Mouse (Mus musculus) testis, postnatal 14 days (tissue): ENCODE measurements at regions not wholly inside any gene's neighbourhood (a gene's known extent, or its start where the extent isn't known, plus 50 kb on each side); places are given as distances from the start of the nearest gene placed in this dataset.

ENCODE experiments used
- DNase-seq: peaks from one replicate; pipeline ENCODE4 v3.0.0; 2021; ENCODE audit warnings: low spot score

GRCm38 (mm10) chr4:137101169-137101568, 52.6 kb upstream of the Zbtb40 start:
- no peak for DNase-seq

GRCm38 (mm10) chr4:137100756-137101155, 52.2 kb upstream of the Zbtb40 start:
- no peak for DNase-seq
